Mouse (Mus musculus): ENCODE measurements around the gene Krtap27-1. TPM values are rescaled to one million over a fixed set of nuclear protein-coding genes. Genes with fewer than 3 reads are reported as not detected.

The Krtap27-1 gene
- not detected for polyA plus RNA-seq (2017; shearing (Covaris generic))

GRCm38 (mm10) chr16:88671571-88671970 is at the start of gene Krtap27-1:
Gene Krtap27-1, minus strand, starts transcription at chr16:88671671.

DNA sequence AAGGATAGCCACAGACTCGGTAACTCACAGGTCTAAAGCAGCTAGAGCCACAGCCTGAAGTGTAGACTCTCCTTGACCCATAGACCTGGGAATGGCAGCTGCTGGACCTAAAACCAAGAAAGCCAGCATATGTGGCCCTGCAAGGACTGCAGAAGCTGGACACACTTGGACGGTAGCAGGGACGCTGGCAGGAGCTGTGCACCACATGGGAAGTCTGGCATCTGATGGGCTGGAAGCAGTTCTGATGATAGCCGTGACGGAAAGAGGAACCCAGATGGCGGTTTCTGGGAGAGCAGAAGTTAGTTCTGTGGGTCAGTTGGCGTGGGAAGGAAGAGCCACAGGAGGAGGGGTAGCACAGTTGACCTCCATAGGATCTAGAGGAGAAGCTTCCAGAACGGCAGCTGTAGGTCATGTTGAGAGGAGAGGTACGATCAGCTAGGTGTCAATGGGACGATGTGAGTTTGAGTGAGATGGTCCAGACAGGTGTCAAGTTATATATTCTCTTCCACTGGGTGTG is 36.1 kb upstream of the Krtap27-1 start, which contains the start of gene 2310061N02Rik:
TSS of gene 2310061N02Rik (minus strand) at position 467 of the 517 bp plus-strand sequence.

GRCm38 (mm10) chr16:88647358-88647846 is 24.1 kb downstream of the Krtap27-1 start, which contains the start of gene Krtap26-1:
Gene Krtap26-1, minus strand, starts transcription at chr16:88647796.

DNA sequence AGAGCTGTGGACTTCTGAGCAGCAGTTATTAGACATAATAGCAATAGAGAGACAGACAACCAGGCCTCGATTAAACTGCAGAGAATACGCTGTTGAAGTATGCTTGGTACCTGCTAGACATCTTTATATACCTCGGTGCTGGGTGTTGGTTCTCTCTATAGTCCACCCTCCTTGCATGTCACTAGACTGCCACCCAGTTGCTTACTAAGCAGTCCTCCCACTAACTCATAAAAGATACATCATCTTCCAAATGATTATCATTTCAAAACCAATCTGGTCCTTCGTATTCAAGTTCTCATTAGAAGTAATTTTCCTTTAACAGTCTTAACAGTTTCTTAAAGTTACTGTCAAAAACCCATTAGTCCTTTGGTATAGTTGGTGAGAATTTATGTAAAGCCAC is 43.9 kb downstream of the Krtap27-1 start, which contains the start of gene 2310079G19Rik:
TSS of gene 2310079G19Rik (minus strand) at position 101 of the 400 bp plus-strand sequence.

Other genes with a start within 250 kb of the Krtap27-1 start
- not detected for gene Cldn17, start 164.7 kb downstream of the Krtap27-1 start, polyA plus RNA-seq (2017; shearing (Covaris generic))
- not detected for gene Cldn8, start 108.5 kb downstream of the Krtap27-1 start, polyA plus RNA-seq (2017; shearing (Covaris generic))
- not detected for gene Krtap24-1, start 59.4 kb downstream of the Krtap27-1 start, polyA plus RNA-seq (2017; shearing (Covaris generic))
- gene 2310079G19Rik, start 44.0 kb downstream of the Krtap27-1 start, polyA plus RNA-seq (2017; shearing (Covaris generic)) = not detected
- gene Krtap26-1, start 23.9 kb downstream of the Krtap27-1 start, polyA plus RNA-seq (2017; shearing (Covaris generic)) = not detected
- gene 2310061N02Rik, start 36.3 kb upstream of the Krtap27-1 start, polyA plus RNA-seq (2017; shearing (Covaris generic)) = not detected
- gene Krtap13-1, start 57.2 kb upstream of the Krtap27-1 start, polyA plus RNA-seq (2017; shearing (Covaris generic)) = not detected
- gene Krtap13, start 80.0 kb upstream of the Krtap27-1 start, polyA plus RNA-seq (2017; shearing (Covaris generic)) = not detected
- gene 2310034C09Rik, start 87.2 kb upstream of the Krtap27-1 start, polyA plus RNA-seq (2017; shearing (Covaris generic)) = not detected
- not detected for gene 2310057N15Rik, start 102.5 kb upstream of the Krtap27-1 start, polyA plus RNA-seq (2017; shearing (Covaris generic))
- not detected for gene Gm5965, start 106.2 kb upstream of the Krtap27-1 start, polyA plus RNA-seq (2017; shearing (Covaris generic))
- not detected for gene Gm20741, start 140.5 kb upstream of the Krtap27-1 start, polyA plus RNA-seq (2017; shearing (Covaris generic))
- not detected for gene Krtap15, start 148.5 kb upstream of the Krtap27-1 start, polyA plus RNA-seq (2017; shearing (Covaris generic))
- not detected for gene Krtap14, start 154.5 kb upstream of the Krtap27-1 start, polyA plus RNA-seq (2017; shearing (Covaris generic))
- gene Krtap19-1, start 197.7 kb upstream of the Krtap27-1 start, polyA plus RNA-seq (2017; shearing (Covaris generic)) = not detected
- gene Krtap19-2, start 202.6 kb upstream of the Krtap27-1 start, polyA plus RNA-seq (2017; shearing (Covaris generic)) = not detected
- not detected for gene Krtap19-3, start 206.4 kb upstream of the Krtap27-1 start, polyA plus RNA-seq (2017; shearing (Covaris generic))
- not detected for gene Krtap19-4, start 213.4 kb upstream of the Krtap27-1 start, polyA plus RNA-seq (2017; shearing (Covaris generic))
- gene Krtap19-5, start 224.8 kb upstream of the Krtap27-1 start, polyA plus RNA-seq (2017; shearing (Covaris generic)) = not detected

Measured in effector memory CD4-positive, alpha-beta T cell, adult 7 months (primary cell).